Mouse (Mus musculus) embryonic facial prominence, embryonic 10.5 days (tissue): ENCODE results near the gene Il6st. TPM values are rescaled to one million over a fixed set of nuclear protein-coding genes. Genes with fewer than 3 reads are reported as not detected.
A peak's percentile ranks its signal among the peaks of the same experiment; 100 is the strongest.

ENCODE experiments used
- DNase-seq: peaks from one replicate; pipeline ENCODE4 v3.0.0-alpha.2; 2017; ENCODE audit warnings: low spot score
- H3K27ac ChIP-seq: fragments of 300-500 bp; sonication (generic); replicated peaks from 2 replicates; pipeline ENCODE4 v1.5.1; 2016; ENCODE audit warnings: mild to moderate bottlenecking
- H3K27me3 ChIP-seq: fragments of 300-500 bp; sonication (generic); replicated peaks from 2 replicates; pipeline ENCODE4 v1.6.1; 2016; ENCODE audit warnings: low read depth, mild to moderate bottlenecking; ENCODE audit not compliant: poor library complexity, severe bottlenecking
- H3K36me3 ChIP-seq: fragments of 300-500 bp; sonication (generic); replicated peaks from 2 replicates; pipeline ENCODE4 v1.6.1; 2016; ENCODE audit warnings: mild to moderate bottlenecking, moderate library complexity
- H3K4me1 ChIP-seq: fragments of 300-500 bp; sonication (generic); 2 replicates; pipeline ENCODE4 v1.6.1; 2016
- H3K4me3 ChIP-seq: fragments of 300-500 bp; sonication (generic); 2 replicates; pipeline ENCODE4 v1.5.1; 2016; ENCODE audit warnings: mild to moderate bottlenecking, moderate library complexity
- H3K9me3 ChIP-seq: fragments of 300-500 bp; sonication (generic); 2 replicates; pipeline ENCODE4 v1.6.1; 2016; ENCODE audit warnings: mild to moderate bottlenecking
- WGBS: fragments of 180-500 bp; shearing (Covaris S2); methylation state at CpG from one replicate; pipeline ENCODE4 v1.1.7; 2016; 5-methylcytosine and 5-hydroxymethylcytosine counted together
- polyA plus RNA-seq: library from polyadenylated mRNA; unstranded; fragments of >200 nt; fragmentation: Nextera tagmentation; extraction: Ambion mirVana; gene quantifications from 2 replicates; pipeline ENCODE4 v1.2.1, GENCODE M21; 2016

Il6st gene
- polyA plus RNA-seq, 1 experiment from 2014 or later: 24.2 TPM

GRCm38 (mm10) chr13:112458016-112458415, 5.9 kb upstream of the Il6st start:
- DNase-seq: no peak
- Histone ChIP-seq H3K36me3 (no peaks in the 10 kb centered on the region), H3K9me3 (no peaks in the 10 kb centered on the region), H3K27ac (no peak overlapping the region), H3K4me1 (peaks cover under 1% of the 10 kb centered on the region; the same call in 1 of the 2 replicates), H3K27me3 (no peaks in the 10 kb centered on the region), H3K4me3 (no peak overlapping the region)
- 78% methylated on average over 4 of the region's 4 CpGs for WGBS

GRCm38 (mm10) chr13:112458435-112459018, 5.3 kb upstream of the Il6st start:
- no peak overlapping the region for H3K4me3 ChIP-seq
- WGBS: 93% methylated on average over 11 of the region's 11 CpGs
- no peak for DNase-seq

GRCm38 (mm10) chr13:112459956-112460355, 3.9 kb upstream of the Il6st start:
- Histone ChIP-seq H3K27me3 (no peaks in the 10 kb centered on the region), H3K4me3 (no peak overlapping the region), H3K9me3 (no peaks in the 10 kb centered on the region), H3K27ac (no peak overlapping the region), H3K4me1 (peaks cover 12% of the 10 kb centered on the region), H3K36me3 (no peaks in the 10 kb centered on the region)
- no peak for DNase-seq
- WGBS: 86% methylated on average over 6 of the region's 6 CpGs

More at GRCm38 (mm10) chr13:112458435-112459018, 5.3 kb upstream of the Il6st start:
- Histone ChIP-seq H3K36me3 (no peaks in the 10 kb centered on the region), H3K27ac (no peak overlapping the region), H3K4me1 (peaks cover 5% of the 10 kb centered on the region), H3K27me3 (no peaks in the 10 kb centered on the region), H3K9me3 (no peaks in the 10 kb centered on the region)

GRCm38 (mm10) chr13:112462411-112462987, 1.4 kb upstream of the Il6st start:
- DNase-seq: no peak
- Histone ChIP-seq H3K27me3 (no peaks in the 10 kb centered on the region), H3K4me3 (no peak overlapping the region), H3K27ac (no peak overlapping the region), H3K4me1 (peaks cover 29% of the 10 kb centered on the region), H3K36me3 (0 out of 2 replicates have a peak, but pooled peaks cover 2% of the 10 kb centered on the region), H3K9me3 (no peaks in the 10 kb centered on the region)
- WGBS: 50% methylated on average over 6 of the region's 6 CpGs

- Histone ChIP-seq H3K27ac (peak overlapping the region; percentile 92), H3K4me3 (peak overlapping the region; percentile 87), H3K4me1 (peaks cover 29% of the 10 kb centered on the region), H3K9me3 (no peaks in the 10 kb centered on the region), H3K36me3 (0 out of 2 replicates have a peak, but pooled peaks cover 3% of the 10 kb centered on the region), H3K27me3 (no peaks in the 10 kb centered on the region)
- WGBS: 3% methylated on average over 17 of the region's 17 CpGs
- DNase-seq: no peak
Observed at GRCm38 (mm10) chr13:112463337-112463802, 500 bp upstream of the Il6st start.

GRCm38 (mm10) chr13:112464626-112465287, 887 bp downstream of the Il6st start:
- WGBS: 6% methylated on average over 18 of the region's 18 CpGs
- H3K36me3 ChIP-seq: 0 out of 2 replicates have a peak, but pooled peaks cover 3% of the 10 kb centered on the region
- H3K4me3 ChIP-seq: peak overlapping the region; percentile 87
- peak overlapping the region; percentile 92 for H3K27ac ChIP-seq
- DNase-seq: no peak
- no peaks in the 10 kb centered on the region for H3K9me3 ChIP-seq
- no peaks in the 10 kb centered on the region for H3K27me3 ChIP-seq
- peaks cover 29% of the 10 kb centered on the region for H3K4me1 ChIP-seq

- Histone ChIP-seq H3K27me3 (no peaks in the 10 kb centered on the region), H3K9me3 (no peaks in the 10 kb centered on the region), H3K4me1 (peaks cover 33% of the 10 kb centered on the region), H3K36me3 (0 out of 2 replicates have a peak, but pooled peaks cover 3% of the 10 kb centered on the region), H3K27ac (no peak overlapping the region), H3K4me3 (0 out of 2 replicates have a peak overlapping the region, but pooled peaks have one; percentile 87)
- WGBS: 62% methylated on average over 2 of the region's 2 CpGs
- DNase-seq: no peak
Observed at GRCm38 (mm10) chr13:112465585-112465984, 1.7 kb downstream of the Il6st start.

GRCm38 (mm10) chr13:112466136-112466945, 2.5 kb downstream of the Il6st start:
- WGBS: 87% methylated on average over 19 of the region's 19 CpGs

GRCm38 (mm10) chr13:112466946-112467255, 3.0 kb downstream of the Il6st start:
- Histone ChIP-seq H3K9me3 (no peaks in the 10 kb centered on the region), H3K27me3 (no peaks in the 10 kb centered on the region), H3K4me3 (no peak overlapping the region), H3K36me3 (0 out of 2 replicates have a peak, but pooled peaks cover 3% of the 10 kb centered on the region), H3K27ac (no peak overlapping the region), H3K4me1 (peaks cover 40% of the 10 kb centered on the region)
- DNase-seq: no peak
- 83% methylated on average over 3 of the region's 3 CpGs for WGBS

More at GRCm38 (mm10) chr13:112466136-112466945, 2.5 kb downstream of the Il6st start:
- H3K4me3 ChIP-seq: no peak overlapping the region
- H3K27ac ChIP-seq: no peak overlapping the region
- no peak for DNase-seq
- H3K9me3 ChIP-seq: no peaks in the 10 kb centered on the region
- H3K36me3 ChIP-seq: 0 out of 2 replicates have a peak, but pooled peaks cover 3% of the 10 kb centered on the region
- peaks cover 40% of the 10 kb centered on the region for H3K4me1 ChIP-seq
- H3K27me3 ChIP-seq: no peaks in the 10 kb centered on the region

- H3K9me3 ChIP-seq: no peaks in the 10 kb centered on the region
- DNase-seq: no peak
- no peak overlapping the region for H3K27ac ChIP-seq
- 0 out of 2 replicates have a peak, but pooled peaks cover 3% of the 10 kb centered on the region for H3K36me3 ChIP-seq
- H3K4me3 ChIP-seq: no peak overlapping the region
- H3K4me1 ChIP-seq: peaks cover 43% of the 10 kb centered on the region
- 92% methylated on average over 9 of the region's 9 CpGs for WGBS
- H3K27me3 ChIP-seq: no peaks in the 10 kb centered on the region
Observed at GRCm38 (mm10) chr13:112467384-112467783, 3.5 kb downstream of the Il6st start.

GRCm38 (mm10) chr13:112469491-112469890, 5.6 kb downstream of the Il6st start:
- no peaks in the 10 kb centered on the region for H3K27me3 ChIP-seq
- no peaks in the 10 kb centered on the region for H3K9me3 ChIP-seq
- no peak overlapping the region for H3K4me3 ChIP-seq
- no peak overlapping the region for H3K27ac ChIP-seq
- peaks cover 33% of the 10 kb centered on the region for H3K4me1 ChIP-seq
- 73% methylated on average over 5 of the region's 5 CpGs for WGBS
- DNase-seq: no peak
- H3K36me3 ChIP-seq: 0 out of 2 replicates have a peak, but pooled peaks cover 3% of the 10 kb centered on the region

GRCm38 (mm10) chr13:112471201-112471600, 7.3 kb downstream of the Il6st start:
- Histone ChIP-seq H3K4me1 (peaks cover 20% of the 10 kb centered on the region), H3K9me3 (no peaks in the 10 kb centered on the region), H3K36me3 (peaks cover 14% of the 10 kb centered on the region), H3K27ac (no peak overlapping the region), H3K27me3 (no peaks in the 10 kb centered on the region), H3K4me3 (no peak overlapping the region)
- 85% methylated on average over 9 of the region's 9 CpGs for WGBS
- no peak for DNase-seq
